Mouse (Mus musculus): ENCODE data around the gene Trappc6a.

GRCm38 (mm10) chr7:19557086-19557485 is 48.9 kb downstream of the Trappc6a start:
- no peak for TF ChIP-seq CTCF (IDR thresholded peaks at IDR 0.05; ENCODE audit: control insufficient read depth, insufficient read depth, insufficient replicate concordance, low read depth, low read length)
- TF ChIP-seq POLR2A (IDR thresholded peaks at IDR 0.05; ENCODE audit: control insufficient read depth, low read depth, low read length): no peak
